Mouse (Mus musculus): ENCODE results near the gene Rnf207. TPM values are rescaled to one million over a fixed set of nuclear protein-coding genes. Genes with fewer than 3 reads are reported as not detected.

Rnf207 gene
- polyA plus RNA-seq, 1 experiment from 2014 or later, result 0.32 TPM

DNA sequence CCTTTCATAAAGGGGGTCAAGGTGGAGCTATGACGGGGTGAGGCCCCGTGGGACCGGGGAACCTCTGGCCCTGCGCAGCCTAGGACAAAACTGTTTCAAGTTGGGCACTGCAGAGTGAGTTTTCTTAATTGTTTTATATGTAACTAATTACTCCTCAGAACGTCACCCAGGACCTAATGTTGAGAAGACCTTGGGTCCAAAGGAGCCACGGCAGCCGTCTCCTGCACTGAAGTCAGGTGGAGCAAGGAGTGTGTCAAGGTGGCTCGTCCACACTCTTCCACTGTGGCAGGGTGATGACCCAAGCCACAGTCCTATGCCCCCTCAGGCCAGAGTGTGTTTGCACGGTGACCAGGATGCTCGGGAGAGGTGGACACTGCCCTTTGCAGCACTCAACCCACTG lies 15.6 kb downstream of the Rnf207 start:
- Histone ChIP-seq H3K27ac (no peak overlapping the region), H3K9me3 (no peaks in the 10 kb centered on the region), H3K27me3 (no peaks in the 10 kb centered on the region), H3K4me1 (peaks cover 8% of the 10 kb centered on the region), H3K4me3 (no peak overlapping the region), H3K4me2 (replicated peaks) (no peak overlapping the region), H3K9ac (no peak overlapping the region), H3K36me3 (peaks cover 80% of the 10 kb centered on the region)
- ATAC-seq (ENCODE audit: low FRiP score, low read depth), result no peak
- WGBS, result 89% methylated on average over 10 of the region's 10 CpGs

DNA sequence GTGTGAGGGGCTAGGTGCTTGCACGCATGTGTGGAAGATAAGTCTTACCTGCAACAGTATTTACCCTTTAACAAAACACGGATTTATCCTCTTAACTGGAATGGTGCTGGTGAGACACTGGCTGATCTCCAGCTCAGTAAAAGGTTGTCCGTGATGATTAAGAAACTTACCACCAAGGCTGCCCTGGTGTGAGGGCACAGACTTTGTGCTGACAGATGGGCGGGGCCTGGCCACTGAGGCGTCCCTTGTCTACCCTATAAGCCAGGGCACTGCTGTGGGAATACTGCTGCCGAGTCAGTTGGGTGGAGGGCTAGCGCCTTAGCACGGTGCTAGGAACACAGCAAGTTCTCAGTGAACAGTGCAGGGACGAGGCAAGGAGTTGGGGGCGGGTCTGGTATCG lies 16.8 kb downstream of the Rnf207 start:
- 81% methylated on average over 11 of the region's 11 CpGs for WGBS
- no peak overlapping the region for H3K9ac ChIP-seq
- no peak for ATAC-seq (ENCODE audit: low FRiP score, low read depth)
- no peak overlapping the region for H3K27ac ChIP-seq
- H3K4me3 ChIP-seq, result no peak overlapping the region
- H3K36me3 ChIP-seq, result peaks cover 72% of the 10 kb centered on the region
- H3K4me2 ChIP-seq (replicated peaks), result no peak overlapping the region
- no peaks in the 10 kb centered on the region for H3K9me3 ChIP-seq
- H3K27me3 ChIP-seq, result no peaks in the 10 kb centered on the region
- peaks cover 13% of the 10 kb centered on the region for H3K4me1 ChIP-seq

DNA sequence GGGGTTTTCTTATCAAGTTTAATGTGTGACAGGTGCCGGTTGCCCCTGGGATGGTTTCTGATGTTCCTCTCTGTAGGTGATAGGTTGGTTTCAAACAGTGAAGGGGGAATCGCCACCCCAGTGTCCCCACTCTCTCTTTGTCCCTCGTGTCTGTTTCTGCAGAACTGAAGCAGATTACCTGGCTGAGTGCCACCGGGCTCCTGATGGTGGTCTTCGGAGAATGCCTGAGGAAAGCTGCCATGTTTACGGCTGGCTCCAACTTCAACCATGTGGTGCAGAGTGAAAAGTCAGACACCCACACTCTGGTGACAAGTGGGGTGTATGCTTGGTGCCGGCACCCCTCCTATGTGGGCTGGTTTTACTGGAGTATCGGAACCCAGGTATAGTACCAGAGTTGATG lies 18.4 kb downstream of the Rnf207 start:
- Histone ChIP-seq H3K4me1 (peaks cover 16% of the 10 kb centered on the region), H3K4me2 (replicated peaks) (no peak overlapping the region), H3K4me3 (no peak overlapping the region), H3K27ac (no peak overlapping the region), H3K36me3 (peaks cover 60% of the 10 kb centered on the region), H3K9me3 (no peaks in the 10 kb centered on the region), H3K27me3 (peaks cover 7% of the 10 kb centered on the region), H3K9ac (no peak overlapping the region)
- 93% methylated on average over 8 of the region's 8 CpGs for WGBS
- no peak for ATAC-seq (ENCODE audit: low FRiP score, low read depth)

DNA sequence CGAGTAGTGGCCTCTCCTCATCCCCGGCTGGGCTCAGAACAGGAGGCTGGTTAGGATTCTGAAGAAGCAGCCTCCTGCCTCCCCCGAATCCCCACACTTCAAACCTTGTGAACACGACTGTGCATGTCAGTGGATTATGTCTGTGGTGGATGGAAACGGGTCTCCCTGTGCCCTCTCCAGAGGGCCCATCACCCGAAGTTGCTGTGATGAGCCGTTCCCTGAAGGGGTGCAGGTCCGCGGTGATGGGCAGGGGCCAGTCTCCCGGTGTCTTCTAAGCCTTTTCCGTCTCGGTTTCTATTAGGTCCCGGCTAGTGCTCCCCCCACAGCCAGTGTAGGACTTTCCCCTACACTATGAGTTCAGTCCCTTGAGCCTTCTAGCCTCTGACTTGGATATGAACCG lies 20.0 kb downstream of the Rnf207 start:
- WGBS, result 86% methylated on average over 14 of the region's 14 CpGs
- no peak for ATAC-seq (ENCODE audit: low FRiP score, low read depth)
- H3K9me3 ChIP-seq, result no peaks in the 10 kb centered on the region
- no peak overlapping the region for H3K27ac ChIP-seq
- peaks cover 45% of the 10 kb centered on the region for H3K36me3 ChIP-seq
- peak overlapping the region; percentile 97 for H3K9ac ChIP-seq
- H3K4me1 ChIP-seq, result peaks cover 16% of the 10 kb centered on the region
- H3K4me3 ChIP-seq, result peak overlapping the region; percentile 99; the same call in 1 of the 2 replicates
- H3K27me3 ChIP-seq, result peaks cover 20% of the 10 kb centered on the region
- H3K4me2 ChIP-seq (replicated peaks), result peak overlapping the region; percentile 95

DNA sequence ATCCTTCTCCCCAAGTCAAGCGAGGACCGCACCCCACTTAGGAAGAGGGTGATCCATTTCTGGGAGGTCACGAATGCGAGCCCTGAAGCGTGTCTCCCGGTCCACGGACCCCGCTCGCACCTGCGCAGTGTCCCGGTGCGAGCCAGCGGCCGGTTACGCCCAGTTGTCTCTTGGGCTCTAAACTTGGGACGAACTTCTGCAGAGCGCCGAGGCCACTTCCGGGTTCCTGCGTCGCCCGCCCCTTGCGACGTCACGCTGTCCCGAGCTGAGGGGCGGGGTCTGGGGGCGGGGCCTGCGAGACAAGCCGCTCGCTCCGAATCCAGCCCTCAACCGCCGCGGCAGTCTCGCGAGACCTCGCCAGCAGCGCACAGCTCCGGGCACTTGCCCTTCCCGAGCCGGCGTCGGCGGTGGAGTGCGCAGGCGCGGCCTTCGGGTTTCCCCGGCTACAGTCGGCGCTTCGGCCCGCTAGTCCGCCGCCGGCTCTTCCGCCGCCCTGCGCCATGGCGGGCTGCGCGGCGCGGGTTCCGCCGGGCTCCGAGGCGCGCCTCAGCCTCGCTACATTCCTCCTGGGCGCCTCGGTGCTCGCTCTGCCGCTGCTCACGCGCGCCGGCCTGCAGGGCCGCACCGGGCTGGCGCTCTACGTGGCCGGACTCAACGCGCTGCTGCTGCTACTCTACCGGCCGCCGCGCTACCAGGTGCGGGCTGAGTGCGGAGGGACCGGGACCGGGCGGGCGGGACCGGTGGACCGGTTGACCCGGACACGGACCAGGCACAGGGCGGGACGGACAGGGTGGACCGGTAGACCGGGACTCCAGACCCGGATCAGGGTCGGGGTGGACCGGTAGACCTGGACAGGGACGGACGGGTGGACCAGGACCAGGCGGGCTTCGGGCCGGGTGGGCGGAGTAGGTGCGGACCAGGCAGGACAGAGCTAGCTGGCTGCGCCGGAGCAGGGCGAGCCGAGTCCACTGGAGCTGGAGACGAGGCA lies 21.6 kb downstream of the Rnf207 start, which contains the start of gene Icmt:
TSS of gene Icmt (plus strand) at position 354 of the 988 bp plus-strand sequence.
- Histone ChIP-seq H3K9ac (peak within 1 kb of the TSS; percentile 97), H3K4me1 (peaks cover 16% of the 10 kb centered on the region), H3K27me3 (peaks cover 37% of the 10 kb centered on the region), H3K9me3 (no peaks in the 10 kb centered on the region), H3K36me3 (peaks cover 28% of the 10 kb centered on the region), H3K4me2 (replicated peaks) (peak within 1 kb of the TSS; percentile 95), H3K27ac (peak within 1 kb of the TSS; percentile 58; the same call in 1 of the 2 replicates), H3K4me3 (peak within 1 kb of the TSS; percentile 99)
- WGBS, result under 1% methylated on average over 119 of the region's 119 CpGs
- ATAC-seq (ENCODE audit: low FRiP score, low read depth), result peak; percentile 96

DNA sequence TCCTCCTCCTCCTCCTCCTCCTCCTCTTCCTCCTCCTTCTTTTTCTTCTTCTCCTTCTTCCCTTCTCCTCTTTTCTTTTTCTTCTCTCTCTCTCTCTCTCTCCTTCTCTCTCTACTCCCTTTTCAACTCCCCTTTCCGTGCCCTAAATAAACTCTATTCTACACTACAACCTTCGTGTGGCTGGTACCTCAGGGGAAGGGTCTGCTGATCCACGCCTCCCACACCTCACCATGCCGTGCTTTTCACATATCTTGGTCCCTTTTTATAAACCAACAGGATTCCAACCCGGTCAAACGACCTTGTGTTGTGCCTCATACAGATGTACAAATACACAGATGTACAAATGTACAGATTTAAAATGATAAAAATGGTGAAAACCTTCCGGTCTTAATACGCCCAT lies 22.4 kb downstream of the Rnf207 start:
- H3K36me3 ChIP-seq, result peaks cover 20% of the 10 kb centered on the region
- 18% methylated on average over 8 of the region's 8 CpGs for WGBS
- H3K4me3 ChIP-seq, result peak overlapping the region; percentile 99
- no peaks in the 10 kb centered on the region for H3K9me3 ChIP-seq
- 0 out of 2 replicates have a peak overlapping the region, but pooled peaks have one; percentile 52 for H3K27ac ChIP-seq
- ATAC-seq (ENCODE audit: low FRiP score, low read depth), result no peak
- H3K4me2 ChIP-seq (replicated peaks), result peak overlapping the region; percentile 66
- H3K9ac ChIP-seq, result peak overlapping the region; percentile 65
- H3K4me1 ChIP-seq, result peaks cover 16% of the 10 kb centered on the region
- H3K27me3 ChIP-seq, result peaks cover 45% of the 10 kb centered on the region

DNA sequence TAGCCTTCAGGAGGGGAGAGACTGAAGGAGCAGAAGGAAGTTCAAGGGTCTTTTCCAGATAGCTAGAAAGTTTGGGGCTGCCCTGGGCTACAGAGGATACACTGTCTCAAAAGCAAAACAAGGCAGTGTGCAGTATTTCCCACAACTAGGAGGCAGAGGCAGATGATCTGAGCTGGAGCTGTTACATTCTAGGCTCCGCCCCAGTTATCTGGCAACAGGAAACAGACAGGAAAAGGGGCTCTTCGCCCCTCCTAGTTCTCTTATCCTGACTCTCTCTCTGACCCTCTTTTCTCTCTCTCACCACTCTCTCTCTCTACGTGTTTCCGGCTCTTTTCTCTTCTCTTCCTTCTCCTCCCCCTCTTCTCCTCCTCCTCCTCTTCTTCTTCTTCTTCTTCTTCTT lies 22.9 kb downstream of the Rnf207 start:
- Histone ChIP-seq H3K27me3 (peaks cover 49% of the 10 kb centered on the region), H3K4me3 (no peak overlapping the region), H3K4me1 (peaks cover 19% of the 10 kb centered on the region), H3K27ac (no peak overlapping the region), H3K9ac (no peak overlapping the region), H3K4me2 (replicated peaks) (no peak overlapping the region), H3K9me3 (no peaks in the 10 kb centered on the region), H3K36me3 (peaks cover 16% of the 10 kb centered on the region)
- no peak for ATAC-seq (ENCODE audit: low FRiP score, low read depth)
- 51% methylated on average over 4 of the region's 4 CpGs for WGBS

DNA sequence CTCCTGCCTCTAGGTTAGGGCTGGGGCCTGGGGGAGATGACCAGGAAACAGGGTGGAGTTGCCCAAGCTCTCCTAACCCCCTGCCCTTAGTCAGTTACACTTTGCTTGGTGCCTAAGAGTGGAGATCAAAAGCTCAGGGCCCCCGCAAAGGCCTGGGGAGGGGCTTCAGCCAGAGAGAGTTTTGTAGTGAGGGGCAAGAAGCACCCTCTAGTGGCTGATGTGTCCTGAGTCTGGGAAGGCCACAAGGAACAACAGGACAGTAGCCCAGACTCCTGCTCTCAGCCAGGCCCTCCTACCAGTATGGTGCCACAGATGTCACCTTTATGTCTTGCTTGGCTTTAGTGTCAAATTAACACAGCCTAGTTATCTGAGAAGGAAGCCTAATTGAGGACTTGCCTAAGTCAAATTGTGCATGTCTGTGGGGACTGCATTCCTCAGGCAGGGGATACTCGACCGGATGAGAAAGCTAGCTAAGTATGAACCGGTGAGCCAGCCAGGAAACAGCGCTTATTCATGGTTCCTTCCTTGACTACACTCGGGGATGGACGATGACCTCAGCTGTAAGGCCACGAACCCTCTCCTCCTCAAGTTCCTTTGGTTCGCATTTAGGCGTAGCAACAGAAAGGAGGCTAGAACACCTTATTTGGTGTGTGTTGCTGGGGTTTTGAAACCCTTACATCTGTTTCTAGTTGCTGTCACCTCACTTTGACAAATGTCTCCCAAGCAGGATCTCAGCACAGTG lies 24.4 kb downstream of the Rnf207 start:
- peaks cover under 1% of the 10 kb centered on the region; the same call in 1 of the 2 replicates for H3K36me3 ChIP-seq
- H3K9me3 ChIP-seq, result no peaks in the 10 kb centered on the region
- H3K4me2 ChIP-seq (replicated peaks), result no peak overlapping the region
- H3K4me1 ChIP-seq, result peaks cover 30% of the 10 kb centered on the region
- H3K27me3 ChIP-seq, result peaks cover 64% of the 10 kb centered on the region
- no peak overlapping the region for H3K27ac ChIP-seq
- no peak for ATAC-seq (ENCODE audit: low FRiP score, low read depth)
- no peak overlapping the region for H3K4me3 ChIP-seq
- H3K9ac ChIP-seq, result no peak overlapping the region
- 35% methylated on average over 10 of the region's 10 CpGs for WGBS

DNA sequence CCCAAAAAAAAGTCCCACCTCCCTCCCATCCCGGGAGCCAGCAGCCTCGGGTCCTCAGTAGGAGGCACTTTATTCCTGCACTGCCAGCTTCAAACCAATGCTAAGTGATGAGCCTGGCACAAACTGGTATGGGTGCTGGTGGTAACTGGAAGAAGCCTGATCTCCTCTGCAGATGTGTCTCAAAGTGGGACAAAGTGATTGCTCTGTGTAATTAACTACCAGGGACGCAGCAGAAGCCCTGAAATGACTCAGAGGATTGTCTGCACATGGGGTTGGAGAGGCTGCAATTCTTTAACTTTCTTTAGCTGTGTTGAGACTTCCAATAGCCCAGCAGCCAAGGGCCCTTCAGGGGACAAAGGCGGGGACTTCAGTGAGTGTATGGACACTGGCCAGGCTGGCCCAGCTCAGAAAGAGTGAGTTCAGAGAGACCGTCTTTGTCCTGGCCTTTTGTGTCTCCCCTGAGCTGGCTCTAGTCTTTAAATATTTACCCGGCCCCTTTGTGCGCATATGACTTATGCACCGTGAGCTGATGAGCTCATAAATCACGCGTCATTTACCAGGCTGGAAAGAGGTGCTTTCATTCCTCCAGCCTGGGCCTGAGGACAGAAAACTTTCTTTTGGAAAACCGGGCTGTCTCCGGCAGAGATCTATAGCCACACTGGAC lies 26.6 kb downstream of the Rnf207 start:
- H3K9me3 ChIP-seq, result no peaks in the 10 kb centered on the region
- no peak overlapping the region for H3K9ac ChIP-seq
- ATAC-seq (ENCODE audit: low FRiP score, low read depth), result no peak
- H3K36me3 ChIP-seq, result no peaks in the 10 kb centered on the region
- H3K27me3 ChIP-seq, result peaks cover 81% of the 10 kb centered on the region
- H3K4me1 ChIP-seq, result peaks cover 17% of the 10 kb centered on the region
- H3K4me3 ChIP-seq, result no peak overlapping the region
- H3K27ac ChIP-seq, result no peak overlapping the region
- no peak overlapping the region for H3K4me2 ChIP-seq (replicated peaks)
- 22% methylated on average over 12 of the region's 12 CpGs for WGBS

DNA sequence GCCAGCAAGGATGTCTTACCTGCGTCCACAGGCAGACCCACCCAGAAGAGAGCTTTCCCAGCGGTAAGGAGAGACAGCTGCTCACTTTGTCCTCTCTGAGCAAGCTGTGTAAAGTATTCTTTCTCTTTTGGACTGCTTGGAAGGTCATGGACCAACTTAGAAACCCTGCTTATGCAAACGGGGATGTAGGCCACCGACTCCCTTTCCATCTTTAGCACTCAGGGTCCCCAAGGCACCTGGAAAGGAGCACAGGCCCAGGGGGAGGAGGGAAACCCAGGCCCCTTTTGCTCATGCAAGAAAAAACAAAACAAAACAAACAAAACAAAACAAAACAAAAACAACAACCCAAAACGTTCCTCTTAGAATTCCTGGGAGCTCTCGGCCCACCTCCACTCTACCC lies 27.2 kb downstream of the Rnf207 start, which contains the start of gene Hes3:
TSS of gene Hes3 (minus strand) at position 101 of the 400 bp plus-strand sequence.
- no peak for ATAC-seq (ENCODE audit: low FRiP score, low read depth)
- Histone ChIP-seq H3K4me1 (peaks cover 17% of the 10 kb centered on the region), H3K36me3 (no peaks in the 10 kb centered on the region), H3K27me3 (peaks cover 88% of the 10 kb centered on the region), H3K4me2 (replicated peaks) (peak within 1 kb of the TSS; percentile 64), H3K27ac (no peak within 1 kb of the TSS), H3K9ac (peak within 1 kb of the TSS; percentile 43), H3K9me3 (no peaks in the 10 kb centered on the region), H3K4me3 (peak within 1 kb of the TSS; percentile 37)
- WGBS, result 24% methylated on average over 6 of the region's 6 CpGs

DNA sequence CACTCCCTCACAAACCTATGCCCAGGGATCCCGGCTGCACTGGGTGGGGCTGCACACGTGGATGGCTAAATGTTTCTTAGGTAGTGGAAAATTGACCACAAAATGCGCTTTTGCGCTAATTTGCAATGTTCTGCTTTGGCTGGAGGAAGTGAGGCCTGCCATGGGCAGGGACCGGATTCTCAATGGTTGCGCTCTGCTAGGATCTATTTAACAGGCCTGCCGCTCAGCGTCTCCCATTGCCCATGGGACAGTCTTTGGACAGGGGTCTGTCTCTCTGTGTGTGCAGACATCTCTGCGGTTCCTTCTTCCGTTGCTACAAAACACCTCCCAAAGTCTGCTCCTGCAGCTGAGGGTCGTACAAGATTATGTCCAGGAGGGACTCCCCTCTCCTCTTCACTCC lies 27.8 kb downstream of the Rnf207 start:
- peak overlapping the region; percentile 64 for H3K4me2 ChIP-seq (replicated peaks)
- no peak for ATAC-seq (ENCODE audit: low FRiP score, low read depth)
- peaks cover 14% of the 10 kb centered on the region for H3K4me1 ChIP-seq
- no peaks in the 10 kb centered on the region for H3K9me3 ChIP-seq
- no peak overlapping the region for H3K27ac ChIP-seq
- peaks cover 93% of the 10 kb centered on the region for H3K27me3 ChIP-seq
- peak overlapping the region; percentile 37 for H3K4me3 ChIP-seq
- 15% methylated on average over 11 of the region's 11 CpGs for WGBS
- no peak overlapping the region; the same call in 1 of the 2 replicates for H3K9ac ChIP-seq
- no peaks in the 10 kb centered on the region for H3K36me3 ChIP-seq

Data from limb, embryonic 13.5 days (tissue).